Mouse (Mus musculus) MN1 (cell line): ENCODE measurements at regions not wholly inside any gene's neighbourhood (a gene's known extent, or its start where the extent isn't known, plus 50 kb on each side); places are given as distances from the start of the nearest gene placed in this dataset.
A peak's percentile ranks its signal among the peaks of the same experiment; 100 is the strongest.

Source experiments
- DNase-seq: peaks from one replicate; pipeline ENCODE4 v3.0.0-alpha.2; 2016; ENCODE audit warnings: low spot score

- DNase-seq: no peak
Measured at GRCm38 (mm10) chr8:67143479-67143878, 283.5 kb downstream of the Naf1 start.

GRCm38 (mm10) chr8:67181741-67182140 lies 321.7 kb downstream of the Naf1 start:
- no peak for DNase-seq

- no peak for DNase-seq
Measured at GRCm38 (mm10) chr8:67199213-67199612, 324.4 kb upstream of the Nat3 start.

GRCm38 (mm10) chr8:67206064-67206463 lies 317.6 kb upstream of the Nat3 start:
- no peak for DNase-seq

- DNase-seq: no peak
Measured at GRCm38 (mm10) chr8:67231921-67232701, 291.5 kb upstream of the Nat3 start.

GRCm38 (mm10) chr8:67238934-67239333 lies 284.7 kb upstream of the Nat3 start:
- no peak for DNase-seq

GRCm38 (mm10) chr8:67278759-67279158 lies 244.9 kb upstream of the Nat3 start:
- no peak for DNase-seq

- DNase-seq: no peak
Measured at GRCm38 (mm10) chr8:67279449-67279848, 244.2 kb upstream of the Nat3 start.

GRCm38 (mm10) chr8:67310494-67310893 lies 213.2 kb upstream of the Nat3 start:
- DNase-seq: no peak

GRCm38 (mm10) chr8:67317371-67317770 lies 206.3 kb upstream of the Nat3 start:
- no peak for DNase-seq

- DNase-seq: no peak
Measured at GRCm38 (mm10) chr8:67318675-67319074, 205.0 kb upstream of the Nat3 start.

GRCm38 (mm10) chr8:67320535-67320934 lies 203.1 kb upstream of the Nat3 start:
- DNase-seq: no peak

- DNase-seq: no peak
Measured at GRCm38 (mm10) chr8:67328439-67328838, 195.2 kb upstream of the Nat3 start.

GRCm38 (mm10) chr8:67377061-67377460 lies 146.6 kb upstream of the Nat3 start:
- no peak for DNase-seq

GRCm38 (mm10) chr8:67405947-67406346 lies 117.7 kb upstream of the Nat3 start:
- DNase-seq: peak; percentile 20

GRCm38 (mm10) chr8:67414826-67415225 lies 108.8 kb upstream of the Nat3 start:
- DNase-seq: no peak

GRCm38 (mm10) chr8:67422521-67422920 lies 101.1 kb upstream of the Nat3 start:
- no peak for DNase-seq
